Mouse (Mus musculus): Measurements from ENCODE around the gene Gm45716. TPM values are rescaled to one million over a fixed set of nuclear protein-coding genes. Genes with fewer than 3 reads are reported as not detected.
A peak's percentile ranks its signal among the peaks of the same experiment; 100 is the strongest.

Gm45716 gene
- polyA plus RNA-seq, 1 experiment from 2014 or later: 21.3 TPM

DNA sequence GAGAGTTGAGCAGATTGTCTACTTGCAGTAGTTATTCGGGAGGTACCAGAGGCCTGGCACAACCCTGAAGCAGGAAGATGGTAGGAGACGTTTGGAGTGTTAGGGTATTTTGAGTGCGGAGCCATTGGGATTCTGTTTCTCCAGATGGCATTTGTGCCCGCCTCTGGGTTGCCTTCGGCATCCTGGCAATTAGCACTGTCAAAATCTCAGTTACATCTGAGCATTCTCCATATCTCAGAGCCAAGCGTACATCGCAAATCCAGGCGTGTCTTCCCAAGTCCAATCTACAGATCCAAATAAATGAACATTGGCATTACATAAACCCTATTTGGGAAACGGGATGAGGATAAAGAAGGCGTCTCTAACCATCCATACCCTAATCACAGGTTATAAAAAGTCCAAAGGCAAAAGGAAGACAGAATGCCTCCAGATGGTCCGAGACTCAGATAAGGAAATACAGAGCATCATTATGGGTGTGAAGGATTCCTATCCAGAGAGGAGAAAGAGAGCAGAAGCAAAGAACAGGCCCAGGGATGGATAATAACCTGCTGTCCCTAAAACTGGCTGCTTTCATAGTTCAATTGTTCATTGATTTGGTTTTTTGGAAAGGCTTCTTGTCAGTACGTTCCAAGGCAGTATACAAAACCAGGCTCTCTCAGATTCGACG lies 11.7 kb upstream of the Gm45716 start:
- WGBS: 89% methylated on average over 14 of the region's 14 CpGs
- Histone ChIP-seq H3K9me3 (replicated peaks) (no peaks in the 10 kb centered on the region), H3K9ac (no peak overlapping the region), H3K4me2 (no peak overlapping the region), H3K36me3 (ENCODE audit: poor library complexity, severe bottlenecking) (no peaks in the 10 kb centered on the region), H3K4me1 (no peaks in the 10 kb centered on the region), H3K4me3 (no peak overlapping the region), H3K27ac (no peak overlapping the region), H3K27me3 (no peaks in the 10 kb centered on the region)
- peak; percentile 24; the same call in 1 of the 2 replicates for ATAC-seq

DNA sequence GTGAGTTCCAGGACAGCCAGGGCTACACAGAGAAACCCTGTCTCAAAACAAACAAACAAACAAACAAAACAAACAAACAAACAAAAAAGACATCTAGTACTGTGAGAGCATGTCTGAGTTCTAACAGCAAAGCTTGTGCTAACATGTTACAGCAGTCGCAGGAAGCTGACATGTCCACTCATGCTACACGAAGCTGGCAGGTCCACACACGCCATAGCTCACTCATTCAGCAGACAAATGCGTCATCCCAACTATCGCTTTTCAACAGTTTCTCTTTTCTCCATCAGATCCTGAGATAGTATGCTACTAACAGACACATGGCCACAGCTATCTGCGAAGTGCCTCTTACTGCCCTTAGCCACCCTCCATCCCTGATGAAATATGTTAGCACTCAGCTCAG lies 10.1 kb upstream of the Gm45716 start:
- ATAC-seq: no peak
- Histone ChIP-seq H3K9me3 (replicated peaks) (no peaks in the 10 kb centered on the region), H3K27ac (no peak overlapping the region), H3K36me3 (ENCODE audit: poor library complexity, severe bottlenecking) (no peaks in the 10 kb centered on the region), H3K4me2 (no peak overlapping the region), H3K27me3 (no peaks in the 10 kb centered on the region), H3K4me3 (no peak overlapping the region), H3K4me1 (no peaks in the 10 kb centered on the region), H3K9ac (no peak overlapping the region)
- 96% methylated on average over 6 of the region's 6 CpGs for WGBS

DNA sequence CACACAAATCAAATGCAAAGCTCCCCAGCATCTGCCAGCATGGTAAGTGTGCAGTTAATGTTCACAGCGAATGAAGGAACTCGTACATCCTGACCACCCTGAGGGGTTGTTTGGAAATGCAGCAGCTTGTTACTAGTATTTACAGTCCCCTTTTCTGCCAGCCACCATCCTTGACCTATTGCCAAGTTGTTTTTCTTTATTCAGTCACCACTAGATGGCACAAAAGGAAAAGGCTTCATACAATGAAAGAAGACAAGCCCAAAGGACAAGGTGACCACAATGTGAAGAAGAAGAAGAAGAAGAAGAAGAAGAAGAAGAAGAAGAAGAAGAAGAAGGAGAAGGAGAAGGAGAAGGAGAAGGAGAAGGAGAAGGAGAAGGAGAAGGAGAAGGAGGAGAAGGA lies 4.1 kb upstream of the Gm45716 start:
- H3K27me3 ChIP-seq: no peaks in the 10 kb centered on the region
- WGBS: 25% methylated on average over 2 of the region's 2 CpGs
- H3K4me1 ChIP-seq: no peaks in the 10 kb centered on the region
- H3K9ac ChIP-seq: no peak overlapping the region
- no peak overlapping the region for H3K4me2 ChIP-seq
- no peak overlapping the region for H3K4me3 ChIP-seq
- no peak for ATAC-seq
- H3K36me3 ChIP-seq (ENCODE audit: poor library complexity, severe bottlenecking): no peaks in the 10 kb centered on the region
- no peaks in the 10 kb centered on the region for H3K9me3 ChIP-seq (replicated peaks)
- no peak overlapping the region for H3K27ac ChIP-seq

DNA sequence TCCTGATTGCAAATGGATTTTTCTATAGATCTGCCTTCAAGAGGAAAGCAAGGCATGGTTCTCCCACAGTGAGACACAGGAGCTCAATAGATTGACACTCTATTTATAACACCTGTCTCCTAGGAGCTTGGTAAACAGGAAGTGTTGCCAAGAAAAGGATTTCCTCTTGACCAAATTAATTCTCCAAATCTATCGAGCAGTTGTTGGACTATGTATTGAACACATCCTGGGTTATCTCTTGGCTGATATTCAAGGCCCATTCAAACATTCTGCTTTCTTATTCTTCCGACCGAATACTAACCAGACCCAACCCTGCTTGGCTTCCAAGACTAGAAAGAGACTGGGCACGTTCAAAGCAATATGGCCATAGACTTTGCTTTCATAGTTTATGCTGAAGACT lies 2.7 kb upstream of the Gm45716 start:
- H3K9me3 ChIP-seq (replicated peaks): no peaks in the 10 kb centered on the region
- H3K36me3 ChIP-seq (ENCODE audit: poor library complexity, severe bottlenecking): no peaks in the 10 kb centered on the region
- H3K9ac ChIP-seq: no peak overlapping the region
- H3K4me1 ChIP-seq: no peaks in the 10 kb centered on the region
- no peak overlapping the region for H3K4me2 ChIP-seq
- no peak overlapping the region for H3K4me3 ChIP-seq
- no peak overlapping the region for H3K27ac ChIP-seq
- WGBS: 86% methylated on average over 4 of the region's 4 CpGs
- no peaks in the 10 kb centered on the region for H3K27me3 ChIP-seq
- no peak for ATAC-seq

DNA sequence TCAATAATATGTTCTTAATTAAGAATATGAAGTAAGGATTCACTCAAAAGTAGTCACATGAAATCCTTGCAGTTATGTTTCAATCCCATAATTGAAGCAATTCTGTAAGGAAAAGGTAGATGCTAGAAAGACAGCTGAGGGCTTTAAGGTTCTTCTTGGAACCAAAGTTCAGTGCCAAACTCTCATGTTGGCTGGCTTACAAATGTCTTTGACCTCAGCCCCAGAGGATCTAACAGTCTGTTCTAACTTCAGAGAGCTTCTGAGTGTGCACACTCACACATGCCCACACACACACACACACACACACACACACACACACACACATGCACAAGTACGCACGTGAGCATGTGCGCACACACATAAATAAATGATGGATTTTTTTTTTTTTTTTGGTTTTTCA lies 2.7 kb downstream of the Gm45716 start:
- no peak overlapping the region for H3K4me2 ChIP-seq
- H3K9me3 ChIP-seq (replicated peaks): no peaks in the 10 kb centered on the region
- H3K4me3 ChIP-seq: no peak overlapping the region
- ATAC-seq: no peak
- H3K9ac ChIP-seq: no peak overlapping the region
- no peaks in the 10 kb centered on the region for H3K36me3 ChIP-seq (ENCODE audit: poor library complexity, severe bottlenecking)
- H3K27ac ChIP-seq: no peak overlapping the region
- H3K27me3 ChIP-seq: no peaks in the 10 kb centered on the region
- no peaks in the 10 kb centered on the region for H3K4me1 ChIP-seq
- WGBS: 94% methylated on average over 3 of the region's 3 CpGs

DNA sequence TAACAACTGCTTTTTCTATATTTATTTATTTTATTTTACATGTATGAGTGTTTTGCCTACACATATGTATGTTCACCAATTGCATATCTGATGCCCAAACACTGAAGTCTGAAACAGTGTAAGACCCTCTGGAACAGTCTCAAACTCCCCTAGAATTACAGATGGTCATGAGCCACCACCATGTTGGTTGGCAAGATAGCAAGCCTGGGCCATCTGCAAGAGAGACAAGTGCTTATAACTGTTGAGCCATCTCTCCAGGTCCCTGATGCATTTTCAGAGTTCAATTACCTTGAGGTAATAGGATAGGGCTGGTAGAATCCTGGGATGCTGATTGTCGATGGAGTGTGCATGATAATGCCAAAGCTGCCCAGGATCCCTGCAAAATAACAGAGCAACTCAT lies 7.5 kb downstream of the Gm45716 start:
- Histone ChIP-seq H3K36me3 (ENCODE audit: poor library complexity, severe bottlenecking) (no peaks in the 10 kb centered on the region), H3K9me3 (replicated peaks) (no peaks in the 10 kb centered on the region), H3K4me2 (no peak overlapping the region), H3K4me3 (no peak overlapping the region), H3K9ac (no peak overlapping the region), H3K27ac (no peak overlapping the region), H3K4me1 (0 out of 2 replicates have a peak, but pooled peaks cover 8% of the 10 kb centered on the region), H3K27me3 (no peaks in the 10 kb centered on the region)
- WGBS: 87% methylated on average over 1 of the region's 1 CpGs
- ATAC-seq: no peak

DNA sequence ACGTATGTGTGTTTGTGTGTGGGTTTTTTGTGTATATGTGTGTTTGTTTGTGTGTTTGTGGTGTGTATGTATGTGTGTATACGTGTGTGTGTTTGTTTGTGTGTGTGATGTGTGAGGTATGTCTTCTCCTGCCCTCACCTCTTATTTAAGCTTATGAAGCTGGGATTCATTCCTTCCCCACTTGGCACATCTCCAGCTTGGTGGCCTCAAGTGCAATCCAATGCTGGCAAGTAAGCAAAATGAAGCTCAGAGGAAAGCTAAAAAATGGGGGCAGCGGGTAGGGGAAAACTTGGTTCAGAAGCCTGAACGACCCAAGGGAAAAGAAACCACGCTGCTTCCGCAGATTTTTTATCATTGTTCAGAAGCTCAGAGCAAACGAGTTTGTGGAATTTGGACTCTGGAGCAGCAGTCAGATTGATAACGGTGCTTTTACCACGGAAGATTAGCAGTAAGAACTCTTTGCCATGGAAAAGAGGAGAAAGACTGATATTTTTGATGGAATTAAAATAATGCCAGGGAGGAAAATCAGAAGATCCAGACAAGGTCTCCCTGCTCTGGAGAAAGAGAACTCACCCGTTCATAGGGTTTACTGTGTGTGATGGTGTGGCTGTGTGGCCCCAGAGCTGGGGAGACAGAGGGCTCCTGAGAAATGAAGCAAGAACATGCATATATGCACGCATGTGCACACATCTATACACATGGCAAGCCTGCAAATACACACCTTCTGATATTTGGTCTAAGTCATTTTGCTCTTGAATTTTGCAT lies 8.5 kb downstream of the Gm45716 start:
- H3K36me3 ChIP-seq (ENCODE audit: poor library complexity, severe bottlenecking): no peaks in the 10 kb centered on the region
- H3K9me3 ChIP-seq (replicated peaks): no peaks in the 10 kb centered on the region
- H3K9ac ChIP-seq: no peak overlapping the region
- H3K4me1 ChIP-seq: 0 out of 2 replicates have a peak, but pooled peaks cover 8% of the 10 kb centered on the region
- H3K4me3 ChIP-seq: no peak overlapping the region
- no peak overlapping the region for H3K27ac ChIP-seq
- ATAC-seq: no peak
- 69% methylated on average over 11 of the region's 11 CpGs for WGBS
- H3K4me2 ChIP-seq: no peak overlapping the region
- H3K27me3 ChIP-seq: no peaks in the 10 kb centered on the region

DNA sequence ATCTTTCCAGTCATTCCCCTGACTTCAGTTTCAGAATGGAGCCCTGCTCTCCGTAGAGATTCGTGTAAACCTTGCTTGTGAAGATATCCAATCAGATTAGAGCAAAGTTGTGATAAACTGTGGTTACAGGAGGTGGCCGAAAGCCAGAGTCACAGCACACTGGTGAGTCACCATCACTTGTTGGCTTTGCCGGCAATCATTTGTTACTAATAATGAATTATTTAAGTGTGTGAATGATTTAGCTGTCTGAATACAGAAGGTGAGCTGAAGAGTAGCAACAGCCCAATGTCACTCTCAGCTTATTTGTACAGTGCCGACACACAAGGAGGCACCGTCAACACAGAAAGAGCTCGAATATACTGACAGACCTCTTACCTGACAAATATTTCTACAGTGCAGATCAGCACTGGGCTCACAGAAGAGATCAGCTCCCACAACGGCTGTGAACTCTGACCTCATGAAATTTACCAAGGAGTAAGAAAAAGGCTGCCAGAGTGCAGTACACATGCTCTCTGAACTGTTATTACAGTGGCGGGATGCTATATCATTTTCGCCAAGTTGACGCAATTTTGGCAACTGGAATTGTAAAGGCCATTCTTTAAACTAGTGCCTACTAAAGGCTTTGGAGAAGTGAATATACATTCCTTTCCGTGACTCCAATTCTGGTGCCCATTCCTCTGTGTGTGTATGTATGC lies 9.2 kb downstream of the Gm45716 start:
- 90% methylated on average over 12 of the region's 12 CpGs for WGBS
- no peak overlapping the region for H3K9ac ChIP-seq
- H3K27me3 ChIP-seq: no peaks in the 10 kb centered on the region
- H3K4me1 ChIP-seq: 0 out of 2 replicates have a peak, but pooled peaks cover 8% of the 10 kb centered on the region
- H3K27ac ChIP-seq: no peak overlapping the region
- H3K9me3 ChIP-seq (replicated peaks): no peaks in the 10 kb centered on the region
- no peaks in the 10 kb centered on the region for H3K36me3 ChIP-seq (ENCODE audit: poor library complexity, severe bottlenecking)
- no peak overlapping the region for H3K4me2 ChIP-seq
- H3K4me3 ChIP-seq: no peak overlapping the region
- ATAC-seq: no peak

DNA sequence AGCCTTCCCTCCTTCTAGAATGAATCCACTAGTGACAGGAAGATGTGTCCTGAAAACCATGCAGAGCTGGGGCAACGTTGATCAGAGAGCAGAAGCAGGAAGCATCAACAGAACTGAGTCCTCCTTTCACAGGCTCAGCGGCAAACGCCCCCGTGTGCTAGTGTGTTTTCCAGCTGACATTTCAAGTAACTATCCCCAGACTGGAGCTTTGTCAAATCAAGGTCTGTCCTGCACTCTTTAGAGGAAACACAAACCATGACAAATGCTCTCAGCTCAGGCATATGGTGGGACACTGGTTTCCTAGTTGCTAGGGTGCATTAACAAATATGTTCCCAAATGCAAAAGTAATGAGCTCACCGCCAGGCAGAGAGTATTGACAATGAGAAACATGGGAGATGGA lies 10.6 kb downstream of the Gm45716 start:
- 66% methylated on average over 5 of the region's 5 CpGs for WGBS
- Histone ChIP-seq H3K27me3 (no peaks in the 10 kb centered on the region), H3K4me1 (0 out of 2 replicates have a peak, but pooled peaks cover 8% of the 10 kb centered on the region), H3K9me3 (replicated peaks) (no peaks in the 10 kb centered on the region), H3K9ac (no peak overlapping the region), H3K36me3 (ENCODE audit: poor library complexity, severe bottlenecking) (no peaks in the 10 kb centered on the region), H3K4me2 (no peak overlapping the region), H3K4me3 (no peak overlapping the region), H3K27ac (no peak overlapping the region)
- no peak for ATAC-seq

DNA sequence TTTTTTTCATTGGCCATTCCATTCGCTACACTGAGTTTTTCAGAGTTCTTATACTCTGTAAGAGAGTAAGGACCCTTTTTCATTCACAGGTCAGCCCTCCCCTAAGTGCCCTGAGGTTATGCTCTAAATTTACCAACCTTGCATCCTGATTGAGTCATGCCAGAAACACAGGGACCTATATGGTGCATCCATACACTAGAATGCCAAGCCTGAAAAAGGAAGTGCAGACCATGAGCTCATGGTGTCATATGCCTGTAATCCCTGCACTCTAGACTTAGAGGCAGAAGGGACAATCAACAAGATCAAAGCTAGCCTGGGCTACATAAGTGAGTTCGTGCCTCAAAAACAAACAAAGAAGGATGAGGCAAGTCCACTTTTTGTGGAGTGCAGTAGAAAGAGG lies 13.3 kb downstream of the Gm45716 start:
- H3K4me2 ChIP-seq: no peak overlapping the region
- H3K4me3 ChIP-seq: no peak overlapping the region
- H3K27me3 ChIP-seq: no peaks in the 10 kb centered on the region
- H3K9ac ChIP-seq: no peak overlapping the region
- 89% methylated on average over 2 of the region's 2 CpGs for WGBS
- no peak for ATAC-seq
- no peak overlapping the region for H3K27ac ChIP-seq
- H3K36me3 ChIP-seq (ENCODE audit: poor library complexity, severe bottlenecking): no peaks in the 10 kb centered on the region
- H3K4me1 ChIP-seq: 0 out of 2 replicates have a peak, but pooled peaks cover 6% of the 10 kb centered on the region
- no peaks in the 10 kb centered on the region for H3K9me3 ChIP-seq (replicated peaks)

DNA sequence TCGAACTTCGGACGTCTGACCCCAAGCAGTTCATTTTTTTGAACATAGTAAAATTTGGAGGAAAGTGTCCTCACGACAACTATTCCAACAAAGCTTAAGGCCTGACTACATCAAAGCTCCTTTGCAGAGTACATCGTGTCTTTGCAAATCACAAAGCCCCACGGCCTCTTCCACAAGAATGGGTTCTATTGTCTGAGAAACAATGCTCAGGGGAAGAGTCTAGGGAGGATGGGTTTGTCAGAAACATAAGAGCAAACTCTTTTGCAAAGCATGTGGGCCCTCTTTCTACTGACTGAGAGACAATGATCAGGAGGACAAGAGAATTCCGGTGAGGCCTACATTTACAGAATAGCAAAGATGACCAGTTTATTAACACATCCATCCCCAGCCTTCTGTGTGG lies 26.8 kb downstream of the Gm45716 start:
- Histone ChIP-seq H3K4me2 (no peak overlapping the region), H3K27ac (no peak overlapping the region), H3K4me3 (no peak overlapping the region), H3K36me3 (ENCODE audit: poor library complexity, severe bottlenecking) (no peaks in the 10 kb centered on the region), H3K27me3 (no peaks in the 10 kb centered on the region), H3K9ac (no peak overlapping the region), H3K9me3 (replicated peaks) (no peaks in the 10 kb centered on the region), H3K4me1 (no peaks in the 10 kb centered on the region)
- no peak for ATAC-seq
- 54% methylated on average over 7 of the region's 7 CpGs for WGBS

DNA sequence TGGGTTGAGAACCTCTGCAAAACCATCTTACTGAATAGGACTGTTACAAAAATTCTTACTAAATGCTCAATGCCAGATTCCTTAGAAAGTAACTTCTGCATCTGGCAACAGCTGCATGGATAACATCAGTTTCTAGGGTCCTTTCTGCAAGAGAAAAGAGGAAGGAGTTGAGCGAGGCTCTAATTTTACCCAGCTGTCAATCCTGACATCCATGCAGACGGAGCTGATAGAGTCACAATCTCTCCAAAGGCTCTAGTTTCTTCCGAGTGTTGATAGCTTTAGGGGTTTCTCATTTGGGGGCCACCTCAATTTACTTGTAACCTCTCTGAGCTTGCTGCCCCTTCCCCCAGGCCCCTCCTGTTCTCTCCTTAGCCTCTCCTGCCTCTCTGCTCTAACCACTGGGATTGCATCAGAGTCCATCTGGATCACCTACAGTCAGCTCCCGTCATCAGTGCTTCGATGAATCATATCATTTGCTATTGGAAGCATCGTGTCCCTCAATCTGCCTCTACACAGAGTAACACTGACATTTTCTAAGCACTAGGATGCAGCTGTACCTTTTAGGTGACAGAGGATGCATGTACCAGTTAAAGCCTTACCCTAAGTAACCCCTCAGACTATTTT lies 32.7 kb downstream of the Gm45716 start:
- Histone ChIP-seq H3K27me3 (no peaks in the 10 kb centered on the region), H3K4me3 (no peak overlapping the region), H3K9me3 (replicated peaks) (no peaks in the 10 kb centered on the region), H3K9ac (no peak overlapping the region), H3K36me3 (ENCODE audit: poor library complexity, severe bottlenecking) (no peaks in the 10 kb centered on the region), H3K4me2 (no peak overlapping the region), H3K27ac (no peak overlapping the region), H3K4me1 (no peaks in the 10 kb centered on the region)
- WGBS: 82% methylated on average over 6 of the region's 6 CpGs
- no peak for ATAC-seq
